Mouse (Mus musculus): ENCODE measurements around the gene Cr2.

- TF ChIP-seq CTCF (IDR thresholded peaks at IDR 0.05; ENCODE audit: borderline replicate concordance, extremely low read depth, insufficient read depth, insufficient read length): no peak
- TF ChIP-seq POLR2A (IDR thresholded peaks at IDR 0.05; ENCODE audit: borderline replicate concordance, extremely low read depth, insufficient read depth, insufficient read length, poor library complexity, severe bottlenecking): no peak
Measured at GRCm38 (mm10) chr1:195184746-195185145, 8.2 kb upstream of the Cr2 start.

Measured in brain, embryonic 14.5 days (tissue).